Mouse (Mus musculus) midbrain, embryonic 12.5 days (tissue): ENCODE results near the gene Dlgap5. TPM values are rescaled to one million over a fixed set of nuclear protein-coding genes. Genes with fewer than 3 reads are reported as not detected.

Source experiments
- ATAC-seq: fragments of 200-750 bp; cut with Nextera tagmentation; 2 replicates; pipeline ENCODE4 v1.8.0; 2017; ENCODE audit warnings: low read depth, moderate TSS enrichment, moderate library complexity; ENCODE audit not compliant: low FRiP score
- H3K27ac ChIP-seq: fragments of 300-500 bp; sonication (generic); replicated peaks from 2 replicates; pipeline ENCODE4 v1.5.1; 2016; ENCODE audit warnings: mild to moderate bottlenecking
- H3K27me3 ChIP-seq: fragments of 300-500 bp; sonication (generic); 2 replicates; pipeline ENCODE4 v1.6.1; 2016; ENCODE audit warnings: mild to moderate bottlenecking
- H3K36me3 ChIP-seq: fragments of 300-500 bp; sonication (generic); 2 replicates; pipeline ENCODE4 v1.6.1; 2016
- H3K4me1 ChIP-seq: fragments of 300-500 bp; sonication (generic); 2 replicates; pipeline ENCODE4 v1.6.1; 2016
- H3K4me2 ChIP-seq: fragments of 300-500 bp; sonication (generic); replicated peaks from 2 replicates; pipeline ENCODE4 v1.6.1; 2016; ENCODE audit warnings: mild to moderate bottlenecking, moderate library complexity
- H3K4me3 ChIP-seq: fragments of 300-500 bp; sonication (generic); 2 replicates; pipeline ENCODE4 v1.5.1; 2016; ENCODE audit warnings: mild to moderate bottlenecking
- H3K9ac ChIP-seq: fragments of 300-500 bp; sonication (generic); replicated peaks from 2 replicates; pipeline ENCODE4 v1.6.1; 2016; ENCODE audit warnings: mild to moderate bottlenecking, moderate library complexity
- H3K9me3 ChIP-seq: fragments of 300-500 bp; sonication (generic); 2 replicates; pipeline ENCODE4 v1.6.1; 2016; ENCODE audit warnings: mild to moderate bottlenecking
- WGBS: fragments of 180-500 bp; shearing (Covaris S2); methylation state at CpG from one replicate; pipeline ENCODE4 v1.1.7; 2016; 5-methylcytosine and 5-hydroxymethylcytosine counted together
- polyA plus RNA-seq: library from polyadenylated mRNA; unstranded; fragments of >200 nt; fragmentation: Nextera tagmentation; extraction: Ambion mirVana; gene quantifications from 2 replicates; pipeline ENCODE4 v1.2.1, GENCODE M21; 2016

Gene Dlgap5
- polyA plus RNA-seq, 1 experiment from 2014 or later, result 51.0 TPM

DNA sequence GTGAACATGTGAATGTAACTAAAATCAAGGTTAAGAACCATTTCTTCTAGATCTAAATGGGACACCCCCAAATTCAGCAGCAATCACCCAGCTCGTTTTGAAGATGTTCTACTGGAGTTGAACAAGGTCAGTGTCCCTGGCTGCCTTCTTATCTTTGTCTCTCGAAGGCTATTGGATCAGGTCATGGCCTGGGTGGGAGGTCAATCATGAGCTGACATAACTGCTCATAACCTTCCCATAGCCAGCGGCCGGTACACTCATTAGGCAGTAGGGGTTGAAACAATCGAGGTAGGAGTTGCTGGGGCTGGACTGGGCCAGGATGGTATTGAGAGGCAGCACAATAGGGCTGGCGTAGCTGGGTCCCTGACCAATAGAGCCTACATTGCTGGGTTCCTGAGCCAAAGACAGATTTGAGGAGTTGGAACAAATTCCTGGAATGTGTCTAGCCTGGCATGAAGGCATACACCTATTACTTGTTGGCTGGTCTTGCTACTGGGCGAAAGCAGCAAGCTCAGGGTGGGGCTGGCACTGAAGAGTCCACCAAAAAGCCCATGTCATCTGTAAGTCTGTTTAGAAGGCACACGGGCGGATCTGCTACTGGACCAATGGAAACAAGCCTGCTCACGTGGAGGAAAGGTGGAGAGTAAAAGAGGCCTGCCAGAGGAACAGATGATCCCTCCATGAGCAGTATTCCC is 77.8 kb downstream of the Dlgap5 start:
- Histone ChIP-seq H3K9ac (no peak overlapping the region), H3K27me3 (no peaks in the 10 kb centered on the region), H3K27ac (no peak overlapping the region), H3K4me1 (peaks cover 4% of the 10 kb centered on the region), H3K4me2 (no peak overlapping the region), H3K36me3 (no peaks in the 10 kb centered on the region), H3K9me3 (no peaks in the 10 kb centered on the region), H3K4me3 (no peak overlapping the region)
- no peak for ATAC-seq
- WGBS, result 85% methylated on average over 10 of the region's 10 CpGs

Other genes starting within 250 kb of the Dlgap5 start
- 3.1 and 5.0 TPM in 2 replicates for gene Gch1, start 229.0 kb downstream of the Dlgap5 start, polyA plus RNA-seq
- 41.6 and 42.3 TPM in 2 replicates for gene Wdhd1, start 141.6 kb downstream of the Dlgap5 start, polyA plus RNA-seq
- 4.3 and 4.9 TPM in 2 replicates for gene Socs4, start 141.5 kb downstream of the Dlgap5 start, polyA plus RNA-seq
- 79.9 and 88.8 TPM in 2 replicates for gene Mapk1ip1l, start 120.1 kb downstream of the Dlgap5 start, polyA plus RNA-seq
- gene Lgals3, start 50.7 kb downstream of the Dlgap5 start, polyA plus RNA-seq, result 0.94 and 1.1 TPM in 2 replicates
- gene Fbxo34, start 32.0 kb upstream of the Dlgap5 start, polyA plus RNA-seq, result 26.4 and 26.5 TPM in 2 replicates
- 22.7 TPM in 2 replicates for gene Atg14, start 152.2 kb upstream of the Dlgap5 start, polyA plus RNA-seq
- gene Ktn1, start 230.0 kb upstream of the Dlgap5 start, polyA plus RNA-seq, result 92.5 and 93.2 TPM in 2 replicates